8 mouse cellular contexts compared by ENCODE assay signal in the genomic region with DNA sequence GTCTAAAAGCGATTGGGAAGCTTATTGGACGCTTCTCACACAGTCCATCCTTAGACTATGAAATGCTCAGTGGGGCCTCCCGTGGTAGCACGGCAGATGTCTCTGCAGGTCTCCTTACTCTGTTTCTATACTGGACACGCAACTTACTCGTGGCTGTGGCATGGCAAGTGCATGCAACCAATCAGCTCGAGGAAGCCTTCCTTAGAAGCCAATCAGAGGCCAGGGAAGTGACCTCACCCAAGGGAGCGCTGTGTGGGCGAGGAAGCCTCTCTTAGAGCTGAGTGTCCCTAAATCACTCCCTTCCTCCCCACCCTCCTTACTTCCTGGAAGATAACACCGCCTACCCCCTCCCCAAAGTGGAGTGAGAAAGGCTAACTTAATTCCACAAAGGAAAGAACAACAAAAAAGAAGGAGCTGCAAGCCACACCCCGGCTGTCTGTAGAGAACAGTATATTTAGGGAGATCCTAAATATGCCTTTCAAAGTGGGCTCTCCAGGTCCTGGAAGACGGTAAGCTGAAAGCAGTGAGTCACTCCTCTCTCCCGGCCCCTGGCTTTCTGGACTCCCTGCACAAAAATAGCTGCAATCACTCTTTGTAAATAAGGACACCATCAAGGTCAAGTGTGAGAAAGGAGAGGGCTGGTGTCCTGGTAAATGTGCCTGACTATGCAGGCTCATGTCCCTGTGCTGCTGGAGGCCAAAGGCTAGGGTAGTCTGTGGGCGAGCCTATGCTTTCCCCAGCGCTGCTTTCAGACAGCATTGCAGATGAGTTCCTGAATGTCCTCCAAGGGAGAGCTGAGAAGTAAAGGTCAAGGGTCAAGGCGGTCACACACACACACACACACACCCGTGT. TPM values are rescaled to one million over a fixed set of nuclear protein-coding genes. Genes with fewer than 3 reads are reported as not detected.
DNase-seq lines count a peak whose midpoint lies in the region; ATAC-seq lines count a peak whose summit lies in the region.

A gene (plus strand): TSS at position 295 of the 852 bp plus-strand sequence.

- peak; percentile 87 for ATAC-seq in CD4-positive, CD25-positive, alpha-beta regulatory T cell, adult 4 months
- ATAC-seq in erythroid progenitor cell, adult 5-6 weeks (replicated peaks; ENCODE audit: low FRiP score, poor library complexity, severe bottlenecking): peak; percentile 93
- ATAC-seq in heart, embryonic 13.5 days (ENCODE audit: extremely low read depth, insufficient number of reproducible peaks, low FRiP score, low TSS enrichment): peak; percentile 78
- ATAC-seq in liver, embryonic 13.5 days (ENCODE audit: low read depth): peak; percentile 85
- peak; percentile 92 for ATAC-seq in stomach, embryonic 16.5 days (ENCODE audit: insufficient read depth, low FRiP score)

- H3K36me3 ChIP-seq in heart, embryonic 13.5 days: no peaks in the 10 kb centered on the region
- H3K36me3 ChIP-seq in liver, embryonic 13.5 days: no peaks in the 10 kb centered on the region
- no peaks in the 10 kb centered on the region for H3K36me3 ChIP-seq in stomach, embryonic 16.5 days (ENCODE audit: control insufficient read depth, insufficient read depth, low read length)

- H3K9me3 ChIP-seq in heart, embryonic 13.5 days: no peaks in the 10 kb centered on the region
- H3K9me3 ChIP-seq in liver, embryonic 13.5 days (replicated peaks): no peaks in the 10 kb centered on the region
- H3K9me3 ChIP-seq in stomach, embryonic 16.5 days (replicated peaks; ENCODE audit: control insufficient read depth, low read length): no peaks in the 10 kb centered on the region

- H3K4me3 ChIP-seq in brown adipose tissue, adult 24 weeks (ENCODE audit: insufficient read depth, low read depth, low read length): peak within 1 kb of the TSS; percentile 37
- H3K4me3 ChIP-seq in heart, embryonic 13.5 days: peak within 1 kb of the TSS; percentile 35
- H3K4me3 ChIP-seq in liver, embryonic 13.5 days (replicated peaks): peak within 1 kb of the TSS; percentile 45
- peak within 1 kb of the TSS; percentile 22 for H3K4me3 ChIP-seq in stomach, embryonic 16.5 days (replicated peaks; ENCODE audit: low read length)

- DNase-seq in kidney, postnatal 10 days: peak; percentile 93
- peak; percentile 76 for DNase-seq in liver, embryonic 13.5 days
- peak; percentile 87 to 88 for DNase-seq in natural killer cell, adult 2 months (ENCODE audit: low spot score in 2 of 2)

- peak within 1 kb of the TSS; percentile 74 for H3K9ac ChIP-seq in heart, embryonic 13.5 days
- peak within 1 kb of the TSS; percentile 59 for H3K9ac ChIP-seq in liver, embryonic 13.5 days
- peak within 1 kb of the TSS; percentile 55 for H3K9ac ChIP-seq in stomach, embryonic 16.5 days (ENCODE audit: low read length)

- H3K27me3 ChIP-seq in heart, embryonic 13.5 days (replicated peaks): no peaks in the 10 kb centered on the region
- no peaks in the 10 kb centered on the region for H3K27me3 ChIP-seq in liver, embryonic 13.5 days
- no peaks in the 10 kb centered on the region for H3K27me3 ChIP-seq in stomach, embryonic 16.5 days (ENCODE audit: control insufficient read depth, insufficient read depth, low read length)

- WGBS in heart, embryonic 13.5 days: 8% methylated on average over 17 of the region's 17 CpGs
- 18% methylated on average over 17 of the region's 17 CpGs for WGBS in liver, embryonic 13.5 days (ENCODE audit: insufficient replicate concordance)
- 13% methylated on average over 17 of the region's 17 CpGs for WGBS in stomach, embryonic 16.5 days

- peaks cover 41% of the 10 kb centered on the region for H3K4me1 ChIP-seq in brown adipose tissue, adult 24 weeks (ENCODE audit: control insufficient read depth, insufficient read depth, insufficient read length, low read length)
- H3K4me1 ChIP-seq in heart, embryonic 13.5 days: peaks cover 75% of the 10 kb centered on the region
- peaks cover 67% of the 10 kb centered on the region for H3K4me1 ChIP-seq in liver, embryonic 13.5 days (replicated peaks)
- H3K4me1 ChIP-seq in stomach, embryonic 16.5 days (ENCODE audit: control insufficient read depth, insufficient read depth, low read length): peaks cover 27% of the 10 kb centered on the region

- H3K4me2 ChIP-seq in heart, embryonic 13.5 days: peak within 1 kb of the TSS; percentile 67
- H3K4me2 ChIP-seq in liver, embryonic 13.5 days: peak within 1 kb of the TSS; percentile 71
- H3K4me2 ChIP-seq in stomach, embryonic 16.5 days (ENCODE audit: low read depth, low read length): peak within 1 kb of the TSS; percentile 52

- H3K27ac ChIP-seq in brown adipose tissue, adult 24 weeks (replicated peaks; ENCODE audit: low read depth, low read length): peak within 1 kb of the TSS; percentile 100
- H3K27ac ChIP-seq in heart, embryonic 13.5 days (replicated peaks): peak within 1 kb of the TSS; percentile 100
- peak within 1 kb of the TSS; percentile 72 for H3K27ac ChIP-seq in liver, embryonic 13.5 days
- peak within 1 kb of the TSS; percentile 95 for H3K27ac ChIP-seq in stomach, embryonic 16.5 days (ENCODE audit: low read length)

RNA-seq across cellular contexts. Expression of the gene that starts here (rescaled TPM):
- 1 to 10 TPM; 1.5 to 2.0 TPM for polyA plus RNA-seq in CD4-positive, CD25-positive, alpha-beta regulatory T cell, adult 4 months (2017; shearing (Covaris generic))
- not detected in 2 replicates for polyA plus RNA-seq in brown adipose tissue, adult 24 weeks (2012; ENCODE audit: insufficient read depth, insufficient read length, missing spikeins)
- total RNA-seq in erythroid progenitor cell, adult 5-6 weeks (2015; ENCODE audit: low replicate concordance): not detected in 2 replicates
- total RNA-seq in erythroid progenitor cell, adult 5-6 weeks (2017; ENCODE audit: low replicate concordance): not detected in 2 replicates
- 1.6 and 1.7 TPM in 2 replicates for polyA plus RNA-seq in heart, embryonic 13.5 days (2015; fragmentation: Nextera tagmentation; extraction: Ambion mirVana)
- polyA plus RNA-seq in liver, embryonic 13.5 days (2015; fragmentation: Nextera tagmentation; extraction: Ambion mirVana): 0.29 TPM in 1 of 2 replicates, not detected in the other
- 0.89 and 1.1 TPM in 2 replicates for polyA plus RNA-seq in stomach, embryonic 16.5 days (2015; fragmentation: Nextera tagmentation; extraction: Ambion mirVana)

Comparison
In these comparisons a context has a peak if more than half of its experiments do, and no peak if none do; other contexts are left out.
1. Peak in every context shown above with its lines: DNase-seq, ATAC-seq, H3K4me3 ChIP-seq and H3K27ac ChIP-seq.
2. Peak in ATAC-seq in erythroid progenitor cell, adult 5-6 weeks; RNA of the gene not detected or under 1 TPM.
3. Peak in DNase-seq, ATAC-seq, H3K4me3 ChIP-seq, H3K27ac ChIP-seq, H3K9ac ChIP-seq and H3K4me2 ChIP-seq in liver, embryonic 13.5 days; RNA of the gene not detected or under 1 TPM.